Mouse (Mus musculus): ENCODE measurements around the gene Ahdc1. TPM values are rescaled to one million over a fixed set of nuclear protein-coding genes. Genes with fewer than 3 reads are reported as not detected.

The Ahdc1 gene
- total and polyA plus RNA-seq, 3 experiments: 2.5 to 8.8 TPM; not detected in 1

GRCm38 (mm10) chr4:132968105-132968938 is 42.7 kb upstream of the Ahdc1 start:
- no peak for DNase-seq (ENCODE audit: low read depth, low spot score)

GRCm38 (mm10) chr4:132971601-132972000 is 39.5 kb upstream of the Ahdc1 start:
- Histone ChIP-seq H3K4me3 (ENCODE audit: control insufficient read depth in 1 of 2, insufficient read depth in 1 of 2, low read depth in 2 of 2, low read length in 2 of 2) (no peak overlapping the region), H3K36me3 (ENCODE audit: control insufficient read depth in 1 of 2, insufficient read depth in 2 of 2, low read length in 2 of 2) (no peaks in the 10 kb centered on the region), H3K9ac (ENCODE audit: control insufficient read depth, low read depth, low read length, poor library complexity, severe bottlenecking) (no peak overlapping the region), H3K9me3 (replicated peaks; ENCODE audit: insufficient read depth, low read length) (no peaks in the 10 kb centered on the region), H3K79me2 (ENCODE audit: control insufficient read depth, insufficient read depth, low read length, poor library complexity) (no peaks in the 10 kb centered on the region), H3K27ac (ENCODE audit: control insufficient read depth, low read depth, low read length) (no peak overlapping the region), H3K27me3 (ENCODE audit: control insufficient read depth in 1 of 2, insufficient read depth in 2 of 2, low read length in 2 of 2) (peaks cover 17 to 29% of the 10 kb centered on the region in 2 experiments), H3K4me1 (ENCODE audit: control insufficient read depth in 1 of 2, insufficient read depth in 2 of 2, low read length in 2 of 2) (peaks cover 0 to under 1% of the 10 kb centered on the region in 2 experiments; a peak in 1 of 4 replicates)
- no peak for DNase-seq (ENCODE audit: low read depth, low spot score)
- TF ChIP-seq RAD21 (IDR thresholded peaks at IDR 0.05; ENCODE audit: low read depth, low read length): no peak
- TF ChIP-seq BHLHE40 (IDR thresholded peaks at IDR 0.05; ENCODE audit: borderline replicate concordance, low read depth, low read length): no peak
- no peak for TF ChIP-seq USF2 (IDR thresholded peaks at IDR 0.05; ENCODE audit: borderline replicate concordance in 1 of 2, insufficient read depth in 1 of 2, low read depth in 1 of 2, low read length in 2 of 2)
- TF ChIP-seq ZNF384 (IDR thresholded peaks at IDR 0.05; ENCODE audit: low read depth, low read length): no peak
- no peak for TF ChIP-seq MYB (IDR thresholded peaks at IDR 0.05; ENCODE audit: low read depth, low read length)
- no peak for TF ChIP-seq E2F4 (IDR thresholded peaks at IDR 0.05; ENCODE audit: borderline replicate concordance, low read depth, low read length)
- no peak for TF ChIP-seq NRF1 (IDR thresholded peaks at IDR 0.05; ENCODE audit: insufficient read depth, low read depth, low read length, poor library complexity, severe bottlenecking)
- TF ChIP-seq ZMIZ1 (IDR thresholded peaks at IDR 0.05; ENCODE audit: low read depth, low read length): no peak
- TF ChIP-seq SIN3A (IDR thresholded peaks at IDR 0.05; ENCODE audit: low read length): no peak
- no peak for TF ChIP-seq TCF12 (IDR thresholded peaks at IDR 0.05; ENCODE audit: low read depth, low read length)
- no peak for TF ChIP-seq TBP (IDR thresholded peaks at IDR 0.05; ENCODE audit: low read depth, low read length)
- no peak for TF ChIP-seq ZKSCAN1 (IDR thresholded peaks at IDR 0.05; ENCODE audit: low read depth, low read length)
- TF ChIP-seq USF1 (IDR thresholded peaks at IDR 0.05; ENCODE audit: low read depth, low read length): no peak
- no peak for TF ChIP-seq GABPA (IDR thresholded peaks at IDR 0.05; ENCODE audit: low read depth, low read length)
- no peak for TF ChIP-seq HCFC1 (IDR thresholded peaks at IDR 0.05; ENCODE audit: low read depth, low read length)
- TF ChIP-seq RCOR1 (IDR thresholded peaks at IDR 0.05; ENCODE audit: low read depth, low read length): no peak
- no peak for TF ChIP-seq MXI1 (IDR thresholded peaks at IDR 0.05; ENCODE audit: low read depth, low read length)

More at GRCm38 (mm10) chr4:132968105-132968938, 42.7 kb upstream of the Ahdc1 start:
- H3K4me1 ChIP-seq (ENCODE audit: control insufficient read depth in 1 of 2, insufficient read depth in 2 of 2, low read length in 2 of 2): no peaks in the 10 kb centered on the region
- no peak overlapping the region for H3K9ac ChIP-seq (ENCODE audit: control insufficient read depth, low read depth, low read length, poor library complexity, severe bottlenecking)
- H3K27me3 ChIP-seq (ENCODE audit: control insufficient read depth in 1 of 2, insufficient read depth in 2 of 2, low read length in 2 of 2): peaks cover 6 to 12% of the 10 kb centered on the region in 2 experiments
- no peak overlapping the region for H3K4me3 ChIP-seq (ENCODE audit: control insufficient read depth in 1 of 2, insufficient read depth in 1 of 2, low read depth in 2 of 2, low read length in 2 of 2)
- no peaks in the 10 kb centered on the region for H3K79me2 ChIP-seq (ENCODE audit: control insufficient read depth, insufficient read depth, low read length, poor library complexity)
- no peak overlapping the region for H3K27ac ChIP-seq (ENCODE audit: control insufficient read depth, low read depth, low read length)
- no peaks in the 10 kb centered on the region for H3K36me3 ChIP-seq (ENCODE audit: control insufficient read depth in 1 of 2, insufficient read depth in 2 of 2, low read length in 2 of 2)
- H3K9me3 ChIP-seq (replicated peaks; ENCODE audit: insufficient read depth, low read length): no peaks in the 10 kb centered on the region
- TF ChIP-seq GATA1 (IDR thresholded peaks at IDR 0.05; ENCODE audit: low read depth, low read length): no peak
- no peak for TF ChIP-seq ZC3H11A (IDR thresholded peaks at IDR 0.05; ENCODE audit: low read depth, low read length)
- no peak for TF ChIP-seq USF2 (IDR thresholded peaks at IDR 0.05; ENCODE audit: borderline replicate concordance in 1 of 2, insufficient read depth in 1 of 2, low read depth in 1 of 2, low read length in 2 of 2)
- no peak for TF ChIP-seq NELFE (IDR thresholded peaks at IDR 0.05; ENCODE audit: low read depth, low read length)
- no peak for TF ChIP-seq HCFC1 (IDR thresholded peaks at IDR 0.05; ENCODE audit: low read depth, low read length)
- TF ChIP-seq CHD1 (IDR thresholded peaks at IDR 0.05; ENCODE audit: low read depth, low read length): no peak
- TF ChIP-seq KAT2A (conservative IDR thresholded peaks at IDR 0.05; ENCODE audit: low read depth, low read length): no peak
- no peak for TF ChIP-seq MEF2A (IDR thresholded peaks at IDR 0.05; ENCODE audit: extremely low read depth, insufficient replicate concordance, low read depth, low read length, poor library complexity, severe bottlenecking)
- TF ChIP-seq TBP (IDR thresholded peaks at IDR 0.05; ENCODE audit: low read depth, low read length): no peak
- no peak for TF ChIP-seq RCOR1 (IDR thresholded peaks at IDR 0.05; ENCODE audit: low read depth, low read length)
- TF ChIP-seq SMC3 (IDR thresholded peaks at IDR 0.05; ENCODE audit: low read depth, low read length): no peak

Measured in MEL (cell line).